Mouse (Mus musculus): ENCODE results near the gene Grap. TPM values are rescaled to one million over a fixed set of nuclear protein-coding genes. Genes with fewer than 3 reads are reported as not detected.

Grap gene
- total and polyA plus RNA-seq, 2 experiments from 2014 or later: 4.3 to 11.0 TPM

DNA sequence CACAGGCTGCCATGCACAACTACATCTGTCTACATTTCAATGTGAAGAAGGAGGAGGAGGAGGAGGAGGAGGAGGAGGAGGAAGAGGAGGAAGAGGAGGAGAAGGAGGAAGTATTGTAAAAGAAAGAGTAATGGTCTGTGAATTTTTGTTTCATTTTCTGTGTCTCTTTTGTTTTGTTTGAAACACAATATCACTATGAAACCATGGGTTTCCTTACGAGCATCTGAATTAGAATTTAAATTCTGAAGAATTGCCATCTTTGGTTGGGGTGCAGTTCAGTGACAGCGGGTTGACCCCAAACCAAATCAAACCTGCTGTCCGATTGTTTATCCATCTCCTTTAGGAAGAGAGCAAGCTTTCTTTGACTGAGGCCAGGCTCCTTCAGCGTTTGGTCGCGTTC, 33.7 kb upstream of the Grap start:
- ATAC-seq (ENCODE audit: insufficient read depth, low read depth): no peak
- Histone ChIP-seq H3K27me3 (ENCODE audit: control insufficient read depth, insufficient read depth, low read length) (no peaks in the 10 kb centered on the region), H3K4me1 (ENCODE audit: control insufficient read depth, insufficient read depth) (peaks cover 21% of the 10 kb centered on the region), H3K9ac (replicated peaks; ENCODE audit: low read depth, low read length) (peak overlapping the region; percentile 53; the same call in 1 of the 2 replicates), H3K4me3 (ENCODE audit: low read depth, low read length) (peak overlapping the region; percentile 45), H3K9me3 (replicated peaks; ENCODE audit: control insufficient read depth, low read length) (peaks cover 4% of the 10 kb centered on the region; the same call in 1 of the 2 replicates), H3K27ac (ENCODE audit: low read depth) (peak overlapping the region; percentile 82; the same call in 1 of the 2 replicates), H3K4me2 (ENCODE audit: low read depth, low read length) (peak overlapping the region; percentile 81), H3K36me3 (replicated peaks; ENCODE audit: control insufficient read depth, insufficient read depth, low read length) (no peaks in the 10 kb centered on the region)
- no peak for TF ChIP-seq EP300 (IDR thresholded peaks at IDR 0.05; ENCODE audit: low read depth)
- TF ChIP-seq CTCF (IDR thresholded peaks at IDR 0.05; ENCODE audit: low read depth): no peak
- no peak for DNase-seq (ENCODE audit: low spot score)
- WGBS: 9% methylated on average over 6 of the region's 6 CpGs

DNA sequence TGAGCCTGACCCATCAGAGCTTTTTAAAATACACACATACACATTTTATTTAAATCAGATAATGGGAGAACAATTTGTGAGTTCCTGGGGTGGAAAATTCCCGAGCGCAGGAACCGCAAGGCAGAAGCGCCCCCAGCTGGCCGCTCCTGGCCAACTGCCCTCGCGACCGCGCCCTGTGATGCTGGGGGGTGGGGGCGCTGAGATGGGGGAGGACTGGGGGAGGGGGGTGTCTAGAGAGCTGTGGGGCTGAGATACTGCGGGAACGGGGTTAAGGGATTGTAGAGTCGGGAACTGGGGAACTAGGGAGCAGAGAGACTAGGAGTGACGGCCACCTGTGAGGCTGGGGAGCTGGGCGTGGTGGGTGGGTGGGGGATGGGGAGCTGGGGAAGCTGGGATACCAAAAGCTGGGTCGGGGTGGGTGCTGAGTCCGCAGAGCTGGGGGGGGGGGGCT, 33.2 kb upstream of the Grap start:
- DNase-seq (ENCODE audit: low spot score) (peak; percentile 81), ATAC-seq (ENCODE audit: insufficient read depth, low read depth) (peak; percentile 70)
- TF ChIP-seq CTCF (IDR thresholded peaks at IDR 0.05; ENCODE audit: low read depth) (peak; percentile 50), EP300 (IDR thresholded peaks at IDR 0.05; ENCODE audit: low read depth) (no peak)
- peak overlapping the region; percentile 53 for H3K9ac ChIP-seq (replicated peaks; ENCODE audit: low read depth, low read length)
- peaks cover 4% of the 10 kb centered on the region; the same call in 1 of the 2 replicates for H3K9me3 ChIP-seq (replicated peaks; ENCODE audit: control insufficient read depth, low read length)
- peaks cover 21% of the 10 kb centered on the region for H3K4me1 ChIP-seq (ENCODE audit: control insufficient read depth, insufficient read depth)
- H3K4me2 ChIP-seq (ENCODE audit: low read depth, low read length): peak overlapping the region; percentile 81
- H3K27ac ChIP-seq (ENCODE audit: low read depth): peak overlapping the region; percentile 82
- no peaks in the 10 kb centered on the region for H3K27me3 ChIP-seq (ENCODE audit: control insufficient read depth, insufficient read depth, low read length)
- no peaks in the 10 kb centered on the region for H3K36me3 ChIP-seq (replicated peaks; ENCODE audit: control insufficient read depth, insufficient read depth, low read length)
- WGBS: 2% methylated on average over 17 of the region's 17 CpGs
- H3K4me3 ChIP-seq (ENCODE audit: low read depth, low read length): peak overlapping the region; percentile 45

DNA sequence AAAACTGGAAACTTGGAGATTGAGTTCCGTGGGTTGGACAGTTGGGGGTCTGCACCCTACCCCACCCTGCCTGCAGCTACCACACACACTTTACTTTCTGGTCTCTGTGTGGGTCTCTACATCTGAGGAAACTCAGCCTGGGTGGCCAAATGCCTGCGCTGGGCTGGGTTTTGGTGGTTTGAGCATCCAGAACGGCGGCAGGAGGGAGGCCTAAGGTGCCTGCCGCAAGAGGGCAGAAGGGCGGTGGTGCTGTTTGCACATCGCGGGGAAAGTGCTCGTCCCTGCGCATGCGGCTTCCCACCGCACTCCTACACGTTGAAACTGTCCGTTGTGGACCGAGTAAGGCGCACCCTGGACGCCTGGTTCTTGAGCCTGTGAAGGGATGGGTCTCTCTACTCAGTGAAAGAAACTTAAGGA, 32.8 kb upstream of the Grap start:
- Histone ChIP-seq H3K9ac (replicated peaks; ENCODE audit: low read depth, low read length) (peak overlapping the region; percentile 53), H3K4me2 (ENCODE audit: low read depth, low read length) (peak overlapping the region; percentile 81), H3K9me3 (replicated peaks; ENCODE audit: control insufficient read depth, low read length) (peaks cover 4% of the 10 kb centered on the region; the same call in 1 of the 2 replicates), H3K4me3 (ENCODE audit: low read depth, low read length) (peak overlapping the region; percentile 45), H3K27me3 (ENCODE audit: control insufficient read depth, insufficient read depth, low read length) (no peaks in the 10 kb centered on the region), H3K36me3 (replicated peaks; ENCODE audit: control insufficient read depth, insufficient read depth, low read length) (no peaks in the 10 kb centered on the region), H3K4me1 (ENCODE audit: control insufficient read depth, insufficient read depth) (peaks cover 18% of the 10 kb centered on the region), H3K27ac (ENCODE audit: low read depth) (peak overlapping the region; percentile 82)
- no peak for TF ChIP-seq EP300 (IDR thresholded peaks at IDR 0.05; ENCODE audit: low read depth)
- peak; percentile 73 for TF ChIP-seq CTCF (IDR thresholded peaks at IDR 0.05; ENCODE audit: low read depth)
- under 1% methylated on average over 17 of the region's 17 CpGs for WGBS
- DNase-seq (ENCODE audit: low spot score): peak; percentile 71
- peak; percentile 76 for ATAC-seq (ENCODE audit: insufficient read depth, low read depth)

DNA sequence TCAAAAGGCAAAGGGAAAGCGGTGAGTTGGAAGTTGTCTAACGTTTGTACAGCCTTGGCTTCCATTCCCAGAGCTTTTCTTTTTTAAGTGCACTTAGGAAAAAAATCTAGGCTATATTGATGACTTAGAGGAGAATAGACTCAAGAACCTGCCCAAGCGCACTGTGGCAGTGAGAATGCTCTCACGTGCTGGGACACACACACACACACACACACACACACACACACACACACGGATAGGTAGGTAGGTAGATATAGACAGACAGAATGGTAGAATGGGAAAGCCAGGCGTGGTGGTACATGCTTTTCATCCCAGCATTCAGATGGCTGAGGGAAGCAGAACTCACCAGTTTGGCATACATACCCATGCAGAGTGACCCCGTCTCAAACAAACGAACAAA, 32.3 kb upstream of the Grap start:
- H3K4me1 ChIP-seq (ENCODE audit: control insufficient read depth, insufficient read depth): peaks cover 13% of the 10 kb centered on the region
- H3K9ac ChIP-seq (replicated peaks; ENCODE audit: low read depth, low read length): 0 out of 2 replicates have a peak overlapping the region, but pooled peaks have one; percentile 13
- WGBS: 68% methylated on average over 8 of the region's 8 CpGs
- H3K4me3 ChIP-seq (ENCODE audit: low read depth, low read length): peak overlapping the region; percentile 45
- H3K36me3 ChIP-seq (replicated peaks; ENCODE audit: control insufficient read depth, insufficient read depth, low read length): no peaks in the 10 kb centered on the region
- H3K9me3 ChIP-seq (replicated peaks; ENCODE audit: control insufficient read depth, low read length): peaks cover 4% of the 10 kb centered on the region; the same call in 1 of the 2 replicates
- TF ChIP-seq EP300 (IDR thresholded peaks at IDR 0.05; ENCODE audit: low read depth) (no peak), CTCF (IDR thresholded peaks at IDR 0.05; ENCODE audit: low read depth) (no peak)
- peak overlapping the region; percentile 82; the same call in 1 of the 2 replicates for H3K27ac ChIP-seq (ENCODE audit: low read depth)
- no peaks in the 10 kb centered on the region for H3K27me3 ChIP-seq (ENCODE audit: control insufficient read depth, insufficient read depth, low read length)
- no peak for ATAC-seq (ENCODE audit: insufficient read depth, low read depth)
- DNase-seq (ENCODE audit: low spot score): no peak
- H3K4me2 ChIP-seq (ENCODE audit: low read depth, low read length): peak overlapping the region; percentile 81

DNA sequence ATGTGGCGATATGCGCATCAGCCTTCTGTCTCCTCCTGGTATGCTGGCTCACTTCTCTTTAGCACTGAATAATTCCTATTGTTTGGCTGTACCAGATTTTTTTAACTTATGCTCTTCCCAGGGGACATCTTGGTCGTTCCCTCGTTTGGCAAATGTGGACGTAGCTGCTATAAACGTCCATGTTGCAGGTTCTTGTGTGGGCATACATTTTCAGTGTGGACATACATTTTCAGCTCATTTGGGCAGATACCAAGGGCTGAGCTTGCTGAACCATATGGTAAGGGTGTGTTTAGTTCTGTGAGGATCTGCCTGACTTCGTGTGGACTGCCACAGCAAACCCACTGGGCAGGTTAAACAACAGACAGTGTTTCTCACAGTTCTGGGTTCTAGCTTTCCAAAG, 27.9 kb upstream of the Grap start:
- H3K9ac ChIP-seq (replicated peaks; ENCODE audit: low read depth, low read length): no peak overlapping the region
- H3K9me3 ChIP-seq (replicated peaks; ENCODE audit: control insufficient read depth, low read length): peaks cover 4% of the 10 kb centered on the region; the same call in 1 of the 2 replicates
- ATAC-seq (ENCODE audit: insufficient read depth, low read depth) (no peak), DNase-seq (ENCODE audit: low spot score) (no peak)
- H3K4me2 ChIP-seq (ENCODE audit: low read depth, low read length): no peak overlapping the region
- WGBS: 72% methylated on average over 7 of the region's 7 CpGs
- H3K4me1 ChIP-seq (ENCODE audit: control insufficient read depth, insufficient read depth): no peaks in the 10 kb centered on the region; the same call in 1 of the 2 replicates
- no peak for TF ChIP-seq EP300 (IDR thresholded peaks at IDR 0.05; ENCODE audit: low read depth)
- no peak for TF ChIP-seq CTCF (IDR thresholded peaks at IDR 0.05; ENCODE audit: low read depth)
- H3K27ac ChIP-seq (ENCODE audit: low read depth): no peak overlapping the region
- no peaks in the 10 kb centered on the region for H3K27me3 ChIP-seq (ENCODE audit: control insufficient read depth, insufficient read depth, low read length)
- no peak overlapping the region for H3K4me3 ChIP-seq (ENCODE audit: low read depth, low read length)
- H3K36me3 ChIP-seq (replicated peaks; ENCODE audit: control insufficient read depth, insufficient read depth, low read length): no peaks in the 10 kb centered on the region

DNA sequence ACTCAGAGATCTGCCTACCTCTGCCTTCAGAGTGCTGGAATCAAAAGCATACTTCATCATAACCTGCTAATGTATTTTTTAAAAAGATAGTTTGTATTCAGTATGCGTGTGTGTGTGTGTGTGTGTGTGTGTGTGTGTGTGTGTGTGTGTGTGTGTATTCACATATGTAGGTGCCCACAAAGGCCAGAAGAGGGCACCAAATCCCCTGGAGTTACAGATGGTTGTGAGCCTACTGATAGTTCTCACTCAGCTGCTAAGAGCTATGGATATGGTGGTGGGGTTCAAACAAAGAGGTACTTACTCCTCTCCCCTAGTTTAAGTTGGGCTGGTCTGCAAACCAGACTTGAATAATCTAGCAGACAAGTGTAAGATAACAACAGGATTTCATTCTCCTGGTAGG, 26.6 kb upstream of the Grap start:
- Histone ChIP-seq H3K27ac (ENCODE audit: low read depth) (no peak overlapping the region), H3K4me2 (ENCODE audit: low read depth, low read length) (no peak overlapping the region), H3K9ac (replicated peaks; ENCODE audit: low read depth, low read length) (no peak overlapping the region), H3K36me3 (replicated peaks; ENCODE audit: control insufficient read depth, insufficient read depth, low read length) (no peaks in the 10 kb centered on the region), H3K9me3 (replicated peaks; ENCODE audit: control insufficient read depth, low read length) (peaks cover 4% of the 10 kb centered on the region; the same call in 1 of the 2 replicates), H3K4me3 (ENCODE audit: low read depth, low read length) (no peak overlapping the region), H3K4me1 (ENCODE audit: control insufficient read depth, insufficient read depth) (no peaks in the 10 kb centered on the region), H3K27me3 (ENCODE audit: control insufficient read depth, insufficient read depth, low read length) (no peaks in the 10 kb centered on the region)
- no peak for TF ChIP-seq EP300 (IDR thresholded peaks at IDR 0.05; ENCODE audit: low read depth)
- no peak for TF ChIP-seq CTCF (IDR thresholded peaks at IDR 0.05; ENCODE audit: low read depth)
- no peak for ATAC-seq (ENCODE audit: insufficient read depth, low read depth)
- DNase-seq (ENCODE audit: low spot score): no peak
- 82% methylated on average over 1 of the region's 1 CpGs for WGBS
